Comparison of ENCODE assay signal across 9 mouse cellular contexts in genomic region chr11:74572459-74573061, GRCm38 (mm10). TPM values are rescaled to one million over a fixed set of nuclear protein-coding genes. Genes with fewer than 3 reads are reported as not detected.
DNase-seq lines count a peak whose midpoint lies in the region; ATAC-seq lines count a peak whose summit lies in the region.
"Had no signal": no experiment of that assay in that cellular context is flagged by ENCODE, and none has a peak within 500 bp of the region (broad histone marks: within the 10 kb centered on the region; RNA-seq: fewer than 3 reads in every experiment).

No protein-coding gene starts in this region.

- DNase-seq in layer of hippocampus, adult 9-11 months: peak; percentile 64
- no peak for DNase-seq in layer of hippocampus, postnatal 10 days (ENCODE audit: low spot score in 2 of 2)
- peak; percentile 39 to 62 for DNase-seq in heart, adult 9 months (ENCODE audit: low spot score in 2 of 2)
- DNase-seq in lung, postnatal 10 days: peak; percentile 61
- no peak for DNase-seq in yolk sac, embryonic 10.5 days (ENCODE audit: low spot score)
- no peak for DNase-seq in hindbrain, embryonic 14.5 days (ENCODE audit: low spot score)

- peak; percentile 61 for ATAC-seq in stomach, embryonic 16.5 days (ENCODE audit: insufficient read depth, low FRiP score)
- ATAC-seq in hindbrain, embryonic 13.5 days (ENCODE audit: low FRiP score): no peak
- no peak for ATAC-seq in hindbrain, embryonic 14.5 days (ENCODE audit: low FRiP score)

- H3K27ac ChIP-seq in stomach, embryonic 16.5 days (ENCODE audit: low read length): no peak overlapping the region
- H3K27ac ChIP-seq in hindbrain, embryonic 13.5 days: no peak overlapping the region
- H3K27ac ChIP-seq in hindbrain, embryonic 14.5 days: no peak overlapping the region
- H3K27ac ChIP-seq: kidney, embryonic 15.5 days had no signal

- 0 out of 2 replicates have a peak overlapping the region, but pooled peaks have one; percentile 12 for H3K4me2 ChIP-seq in stomach, embryonic 16.5 days (ENCODE audit: low read depth, low read length)
- H3K4me2 ChIP-seq in hindbrain, embryonic 13.5 days: no peak overlapping the region
- no peak overlapping the region for H3K4me2 ChIP-seq in hindbrain, embryonic 14.5 days (replicated peaks)
- H3K4me2 ChIP-seq: kidney, embryonic 15.5 days had no signal

- H3K36me3 ChIP-seq in stomach, embryonic 16.5 days (ENCODE audit: control insufficient read depth, insufficient read depth, low read length): no peaks in the 10 kb centered on the region
- no peaks in the 10 kb centered on the region for H3K36me3 ChIP-seq in hindbrain, embryonic 13.5 days
- no peaks in the 10 kb centered on the region for H3K36me3 ChIP-seq in hindbrain, embryonic 14.5 days (replicated peaks; ENCODE audit: control insufficient read depth, insufficient read depth)
- H3K36me3 ChIP-seq: kidney, embryonic 15.5 days had no signal

- no peaks in the 10 kb centered on the region for H3K4me1 ChIP-seq in stomach, embryonic 16.5 days (ENCODE audit: control insufficient read depth, insufficient read depth, low read length)
- no peaks in the 10 kb centered on the region for H3K4me1 ChIP-seq in hindbrain, embryonic 13.5 days (replicated peaks)
- H3K4me1 ChIP-seq in hindbrain, embryonic 14.5 days (replicated peaks; ENCODE audit: control insufficient read depth, insufficient read depth, low read length): 0 out of 2 replicates have a peak, but pooled peaks cover 2% of the 10 kb centered on the region
- H3K4me1 ChIP-seq: kidney, embryonic 15.5 days had no signal

- no peak overlapping the region for H3K9ac ChIP-seq in stomach, embryonic 16.5 days (ENCODE audit: low read length)
- no peak overlapping the region for H3K9ac ChIP-seq in hindbrain, embryonic 13.5 days
- no peak overlapping the region for H3K9ac ChIP-seq in hindbrain, embryonic 14.5 days
- H3K9ac ChIP-seq: kidney, embryonic 15.5 days had no signal

- WGBS in stomach, embryonic 16.5 days: 65% methylated on average over 6 of the region's 6 CpGs
- 74% methylated on average over 6 of the region's 6 CpGs for WGBS in hindbrain, embryonic 13.5 days
- 73% methylated on average over 6 of the region's 6 CpGs for WGBS in hindbrain, embryonic 14.5 days

- no peaks in the 10 kb centered on the region for H3K27me3 ChIP-seq in stomach, embryonic 16.5 days (ENCODE audit: control insufficient read depth, insufficient read depth, low read length)
- H3K27me3 ChIP-seq in hindbrain, embryonic 13.5 days: no peaks in the 10 kb centered on the region
- H3K27me3 ChIP-seq in hindbrain, embryonic 14.5 days (ENCODE audit: control insufficient read depth, insufficient read depth, low read length): no peaks in the 10 kb centered on the region
- H3K27me3 ChIP-seq: kidney, embryonic 15.5 days had no signal

- H3K9me3 ChIP-seq in stomach, embryonic 16.5 days (replicated peaks; ENCODE audit: control insufficient read depth, low read length): no peaks in the 10 kb centered on the region
- H3K9me3 ChIP-seq in hindbrain, embryonic 13.5 days: no peaks in the 10 kb centered on the region
- H3K9me3 ChIP-seq in hindbrain, embryonic 14.5 days (ENCODE audit: control insufficient read depth, low read length): no peaks in the 10 kb centered on the region
- H3K9me3 ChIP-seq: kidney, embryonic 15.5 days had no signal

- 0 out of 2 replicates have a peak overlapping the region, but pooled peaks have one; percentile 7 for H3K4me3 ChIP-seq in stomach, embryonic 16.5 days (replicated peaks; ENCODE audit: low read length)
- H3K4me3 ChIP-seq in hindbrain, embryonic 13.5 days: no peak overlapping the region
- no peak overlapping the region for H3K4me3 ChIP-seq in hindbrain, embryonic 14.5 days (replicated peaks; ENCODE audit: low read length)
- H3K4me3 ChIP-seq: kidney, embryonic 15.5 days had no signal

RNA-seq across cellular contexts. Expression of gene Rap1gap2, which starts 38.2 kb away (rescaled TPM):
- 100 to 1,000 TPM; 107 to 121 TPM for total RNA-seq in layer of hippocampus, postnatal 10 days (2021)
- polyA plus RNA-seq in stomach, embryonic 16.5 days (2015; fragmentation: Nextera tagmentation; extraction: Ambion mirVana): 10.9 and 11.8 TPM in 2 replicates
- 10.4 and 10.6 TPM in 2 replicates for polyA plus RNA-seq in hindbrain, embryonic 13.5 days (2015; fragmentation: Nextera tagmentation; extraction: Ambion mirVana)
- polyA plus RNA-seq in hindbrain, embryonic 14.5 days (2014; fragmentation: Nextera tagmentation; extraction: Ambion mirVana): 11.2 and 12.0 TPM in 2 replicates

RNA-seq across cellular contexts. Expression of gene Ccdc92b, which starts 46.8 kb away (rescaled TPM):
- total RNA-seq in layer of hippocampus, postnatal 10 days (2021): 10 to 100 TPM; 15.9 to 16.3 TPM
- 0.37 and 0.41 TPM in 2 replicates for polyA plus RNA-seq in stomach, embryonic 16.5 days (2015; fragmentation: Nextera tagmentation; extraction: Ambion mirVana)
- 2.0 and 2.1 TPM in 2 replicates for polyA plus RNA-seq in hindbrain, embryonic 13.5 days (2015; fragmentation: Nextera tagmentation; extraction: Ambion mirVana)
- polyA plus RNA-seq in hindbrain, embryonic 14.5 days (2014; fragmentation: Nextera tagmentation; extraction: Ambion mirVana): 3.5 and 5.0 TPM in 2 replicates

Comparison
In these comparisons a context has a peak if more than half of its experiments do, and no peak if none do; other contexts are left out.
1. DNase-seq: peak in layer of hippocampus, adult 9-11 months (single experiment), heart, adult 9 months (2 of 2) and lung, postnatal 10 days (single experiment); none in layer of hippocampus, postnatal 10 days (0 of 2), yolk sac, embryonic 10.5 days (single experiment) and hindbrain, embryonic 14.5 days (single experiment).